Mouse (Mus musculus) retina, postnatal 1 day (tissue): ENCODE measurements around the gene Spire2.
A peak's percentile ranks its signal among the peaks of the same experiment; 100 is the strongest.
"Not testable (repeated sequence)": the region's sequence is repeated elsewhere in the genome, so short reads cannot be mapped to it uniquely, and the experiment has no call there.

ENCODE experiments used
- DNase-seq: peaks from one replicate; pipeline ENCODE4 v3.0.0-alpha.2; 2012

Gene Spire2

DNA sequence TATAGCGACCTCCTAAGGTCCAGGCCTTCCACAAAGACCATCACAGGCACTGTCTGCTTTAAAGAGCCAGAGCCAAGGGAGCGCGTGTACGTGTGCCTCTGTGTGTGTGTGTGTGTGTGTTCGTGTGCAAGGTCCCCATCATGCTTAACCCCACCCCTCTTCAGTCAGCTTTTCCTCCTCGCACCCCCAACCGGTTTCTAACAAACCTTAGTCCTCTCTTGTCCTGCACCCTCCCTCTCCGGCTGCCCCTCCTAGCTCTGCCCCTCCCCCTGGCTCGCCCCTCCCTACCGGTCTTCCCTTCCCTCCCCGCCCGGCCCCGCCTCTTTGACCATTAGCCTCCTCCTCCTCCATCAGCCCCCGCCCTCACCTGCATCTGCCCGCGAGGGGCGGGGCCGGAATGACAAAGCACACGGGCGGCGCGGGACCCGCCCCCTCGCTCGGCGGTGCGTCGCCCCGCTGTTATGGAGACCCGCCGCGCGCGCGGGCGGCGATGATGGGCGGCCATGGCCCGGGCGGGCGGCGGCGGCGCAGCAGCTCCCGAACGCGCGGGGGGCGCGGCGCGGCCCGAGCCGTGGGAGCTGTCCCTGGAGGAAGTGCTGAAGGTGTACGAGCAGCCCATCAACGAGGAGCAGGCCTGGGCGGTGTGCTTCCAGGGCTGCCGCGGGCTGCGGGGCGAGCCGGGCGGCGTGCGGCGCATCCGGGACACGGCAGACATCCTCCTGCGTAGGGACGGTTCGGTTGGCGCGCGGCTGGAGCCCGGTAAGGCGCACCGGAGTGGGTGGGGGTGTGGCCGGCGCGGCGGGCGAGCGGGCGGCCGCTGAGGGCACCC lies at the start of gene Spire2:
Gene Spire2 (plus strand): TSS at position 452 of the 829 bp plus-strand sequence.
- DNase-seq, result peak; percentile 92

DNA sequence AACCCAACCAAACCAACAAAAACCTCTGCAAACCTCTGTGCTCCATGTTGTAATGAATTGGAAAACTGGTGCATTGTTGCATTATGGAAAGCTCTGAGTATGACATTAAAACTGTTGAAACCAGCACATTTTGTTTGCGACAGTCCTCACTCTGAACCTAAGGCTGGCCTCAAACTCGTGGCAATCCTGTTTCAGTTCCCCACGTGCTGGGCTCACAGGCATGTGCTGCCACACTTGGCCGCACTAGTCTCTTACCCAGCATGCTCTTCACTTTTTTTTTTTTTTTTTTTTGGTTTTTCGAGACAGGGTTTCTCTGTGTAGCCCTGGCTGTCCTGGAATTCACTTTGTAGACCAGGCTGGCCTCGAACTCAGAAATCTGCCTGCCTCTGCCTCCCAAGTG lies 49.5 kb upstream of the Spire2 start:
- not testable (repeated sequence) for DNase-seq

DNA sequence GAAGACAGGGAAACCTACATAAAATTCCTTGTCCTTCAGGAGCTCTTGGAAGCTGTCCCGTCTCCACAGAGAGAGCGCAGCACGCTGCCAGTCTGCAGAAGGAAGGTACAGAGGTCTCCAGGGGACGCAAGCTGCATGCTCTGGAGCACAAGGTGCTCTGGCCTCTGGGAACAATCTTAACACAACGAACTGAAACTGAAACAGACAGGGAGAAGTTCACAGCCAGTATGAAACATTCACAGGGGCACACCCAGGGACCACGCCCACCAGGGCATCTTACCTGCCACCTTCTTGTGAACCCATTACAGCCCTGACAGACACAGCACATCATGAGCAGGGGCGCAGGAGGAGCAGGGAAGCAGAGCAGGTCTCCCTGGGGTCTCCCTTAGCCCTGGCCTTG lies 48.5 kb upstream of the Spire2 start:
- no peak for DNase-seq

DNA sequence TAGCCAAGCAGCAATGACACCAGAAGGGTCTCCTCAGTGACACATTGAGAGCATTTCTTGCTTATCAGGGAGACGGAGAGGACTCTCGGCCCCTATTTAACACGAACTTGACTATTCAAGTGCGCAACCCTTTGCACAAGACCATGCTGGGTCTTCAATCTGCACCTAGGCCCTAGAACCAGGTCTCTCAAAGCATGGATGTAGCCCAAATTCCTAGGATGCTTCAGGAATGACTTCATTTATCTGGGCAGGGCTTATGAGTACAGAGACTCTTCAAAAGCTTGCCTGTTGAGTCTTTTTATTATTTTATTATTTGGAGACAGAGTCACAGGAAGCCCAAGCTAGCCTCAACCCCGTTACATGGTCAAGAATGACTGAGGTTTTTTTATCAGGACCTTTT lies 48.0 kb upstream of the Spire2 start:
- DNase-seq, result no peak

DNA sequence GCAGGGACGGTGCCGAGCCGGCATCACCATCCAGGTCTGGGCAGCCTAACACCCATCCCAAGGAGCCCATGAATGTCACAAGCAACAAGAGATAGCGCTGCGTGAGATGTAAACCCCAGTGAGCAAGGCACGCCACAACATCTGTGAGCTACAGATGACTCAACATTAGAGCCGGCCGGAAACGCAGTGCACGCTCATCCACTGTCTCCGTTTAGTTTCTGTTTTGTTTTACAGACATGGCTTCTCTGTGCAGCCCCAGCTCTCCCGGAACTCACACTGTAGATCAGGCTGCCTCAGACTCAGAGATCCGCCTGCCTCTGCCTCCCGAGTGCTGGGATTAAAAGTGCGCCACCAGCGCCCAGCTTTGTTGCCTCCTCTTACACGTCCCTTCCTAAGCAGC lies 45.2 kb upstream of the Spire2 start:
- no peak for DNase-seq

DNA sequence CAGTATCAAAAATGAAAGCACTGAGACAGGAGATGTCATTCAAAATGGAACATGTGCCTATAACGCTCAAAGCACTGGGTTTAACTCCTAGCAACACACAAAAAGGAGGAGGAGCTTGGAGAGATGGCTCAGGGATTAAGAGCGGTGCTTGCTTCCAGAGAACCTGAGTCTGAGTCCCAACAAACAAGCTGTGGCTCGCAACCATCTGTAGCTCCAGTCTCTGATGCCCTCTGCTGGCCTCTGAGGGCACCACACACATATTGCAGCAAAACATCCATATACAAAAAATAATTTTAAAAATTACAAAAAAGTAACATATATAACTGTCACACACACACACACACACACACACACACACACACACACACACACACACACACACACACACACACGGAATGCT lies 42.3 kb upstream of the Spire2 start:
- peak; percentile 48 for DNase-seq

DNA sequence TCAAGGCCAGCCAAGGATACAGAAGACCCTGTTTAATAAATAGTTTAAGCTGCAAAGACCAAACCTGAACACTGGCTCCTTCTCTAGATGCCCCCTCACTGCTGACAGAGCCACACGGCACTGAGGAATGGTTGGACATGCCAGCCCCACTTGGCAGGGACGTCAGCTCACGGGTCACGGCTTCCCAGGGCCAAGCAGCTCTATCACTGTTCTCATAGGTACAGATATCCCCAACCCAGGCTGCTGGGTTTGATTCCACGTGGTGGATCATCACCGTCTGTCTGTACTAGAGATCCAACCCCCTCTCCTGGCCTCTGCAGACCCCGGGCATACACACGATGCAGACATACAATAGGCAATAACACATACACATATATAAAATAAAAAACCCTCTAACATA lies 41.8 kb upstream of the Spire2 start:
- no peak for DNase-seq

DNA sequence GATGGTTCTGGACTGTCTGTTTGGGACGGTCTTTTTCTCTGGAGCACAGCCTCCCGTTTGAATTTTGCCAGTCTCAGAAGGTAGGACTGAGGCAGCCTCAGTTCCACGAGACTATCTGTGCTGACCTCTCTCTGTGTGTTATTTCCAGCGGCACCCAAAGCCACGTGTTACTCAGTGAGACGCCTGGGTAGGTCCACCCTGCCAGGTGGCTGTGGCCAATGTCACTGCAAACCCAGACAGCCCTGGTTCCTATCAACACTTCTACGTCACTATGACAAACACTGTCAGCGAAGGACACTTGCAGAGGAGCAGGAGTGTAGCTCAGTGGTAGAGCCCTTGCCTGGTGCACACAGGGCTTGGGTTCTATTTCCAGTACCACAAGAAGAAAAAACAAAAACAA lies 40.8 kb upstream of the Spire2 start:
- no peak for DNase-seq

DNA sequence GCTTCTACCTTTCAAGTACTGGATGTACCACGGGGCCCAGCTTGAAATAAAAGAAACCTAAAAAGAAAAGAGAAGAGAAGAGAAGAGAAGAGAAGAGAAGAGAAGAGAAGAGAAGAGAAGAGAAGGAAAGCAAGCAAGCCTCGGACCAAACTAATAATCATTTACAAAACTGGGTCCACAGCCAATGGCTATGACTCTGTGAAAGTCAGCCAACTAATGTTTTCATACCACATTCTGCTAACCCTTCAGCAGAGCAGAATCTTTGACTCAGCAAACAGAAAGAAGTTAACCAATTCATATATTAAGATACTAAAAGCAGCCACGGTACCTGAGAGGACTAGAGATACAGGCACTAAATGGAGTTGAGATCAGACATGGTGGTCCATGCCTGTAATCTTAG lies 40.2 kb upstream of the Spire2 start:
- no peak for DNase-seq

DNA sequence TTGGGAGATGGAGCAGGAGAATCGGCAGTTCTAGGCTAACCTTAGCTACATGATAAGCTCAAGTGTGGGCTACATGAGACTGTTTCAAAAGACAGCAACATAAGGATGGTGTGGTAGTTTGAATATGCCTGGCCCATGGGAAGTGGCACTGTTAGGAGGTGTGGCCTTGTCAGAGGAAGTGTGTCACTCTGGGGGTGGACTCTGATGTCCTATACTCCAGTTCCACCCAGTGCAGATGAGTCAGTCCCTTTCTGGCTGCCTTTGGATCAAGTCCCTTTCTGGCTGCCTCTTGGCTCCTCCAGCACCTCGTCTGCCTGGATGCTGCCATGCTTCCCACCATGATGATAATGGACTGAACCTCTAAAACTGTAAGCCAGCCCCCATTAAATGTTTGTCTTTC lies 39.7 kb upstream of the Spire2 start:
- DNase-seq, result no peak

DNA sequence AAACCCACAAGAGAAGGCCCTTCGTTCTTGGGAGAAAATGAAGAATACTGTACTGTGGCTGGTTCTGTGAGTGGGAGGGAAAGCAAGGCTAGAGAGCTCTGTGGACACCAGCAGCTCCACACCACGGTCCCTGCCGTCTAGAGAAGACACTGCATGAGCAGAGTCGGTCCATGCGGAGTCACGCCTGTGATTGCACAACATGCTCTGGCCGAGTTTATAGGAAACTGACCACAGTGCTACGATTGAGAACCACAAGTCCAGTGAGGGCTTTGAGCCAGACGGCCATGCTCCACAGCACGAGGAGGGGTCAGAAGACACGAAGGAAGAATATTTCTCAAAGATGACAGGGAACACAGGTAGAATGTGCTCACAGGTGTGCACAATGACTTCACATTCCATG lies 34.2 kb upstream of the Spire2 start:
- no peak for DNase-seq

DNA sequence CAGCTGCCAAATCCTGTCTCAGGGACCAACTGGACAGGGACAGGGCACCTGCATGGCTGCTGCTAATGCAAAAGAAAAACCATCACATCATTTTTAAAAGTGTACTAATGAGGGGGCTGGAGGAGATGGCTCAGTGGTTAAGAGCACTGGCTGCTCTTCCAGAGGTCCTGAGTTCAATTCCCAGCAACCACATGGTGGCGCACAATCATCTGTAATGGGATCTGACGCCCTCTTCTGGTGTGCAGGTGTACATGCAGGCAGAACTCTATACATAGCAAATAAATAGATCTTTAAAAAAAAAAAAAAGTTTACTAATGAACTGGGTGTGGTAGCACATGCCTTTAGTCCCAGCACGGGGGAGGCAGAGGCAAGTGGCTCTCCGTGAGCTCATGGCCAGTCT lies 23.8 kb upstream of the Spire2 start:
- DNase-seq, result no peak

DNA sequence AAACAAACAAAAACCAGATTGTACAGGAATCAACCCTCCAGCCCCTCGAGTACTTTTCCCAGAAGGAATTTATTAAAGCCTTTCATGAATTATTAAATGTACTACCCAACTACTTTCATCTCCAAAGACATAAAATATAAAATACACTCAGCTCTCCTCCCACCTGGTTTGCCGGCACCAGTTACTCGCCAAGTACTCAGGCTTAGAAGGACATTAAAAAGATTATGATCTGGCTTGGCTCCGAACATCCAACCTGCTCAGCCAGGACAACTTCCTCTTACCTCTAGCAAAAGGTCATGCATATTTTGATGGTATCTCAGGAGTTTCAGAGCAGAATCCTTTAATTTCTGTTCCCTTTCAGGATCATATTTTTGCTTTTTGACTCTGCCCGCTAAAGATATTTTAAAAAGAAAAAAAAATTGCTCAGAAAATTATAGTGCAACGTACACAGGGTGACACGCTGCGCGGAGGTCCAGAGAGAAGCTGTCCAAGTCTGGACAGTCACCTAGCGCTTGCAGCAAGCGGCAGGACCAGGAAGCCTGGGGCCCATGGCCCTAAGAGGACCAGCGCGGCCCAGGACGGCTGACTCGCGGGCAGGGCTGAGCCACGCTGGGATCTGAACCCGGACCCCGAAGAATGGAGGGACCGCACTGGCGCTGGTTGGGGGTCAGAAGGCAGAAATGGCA lies 14.6 kb upstream of the Spire2 start:
- no peak for DNase-seq

DNA sequence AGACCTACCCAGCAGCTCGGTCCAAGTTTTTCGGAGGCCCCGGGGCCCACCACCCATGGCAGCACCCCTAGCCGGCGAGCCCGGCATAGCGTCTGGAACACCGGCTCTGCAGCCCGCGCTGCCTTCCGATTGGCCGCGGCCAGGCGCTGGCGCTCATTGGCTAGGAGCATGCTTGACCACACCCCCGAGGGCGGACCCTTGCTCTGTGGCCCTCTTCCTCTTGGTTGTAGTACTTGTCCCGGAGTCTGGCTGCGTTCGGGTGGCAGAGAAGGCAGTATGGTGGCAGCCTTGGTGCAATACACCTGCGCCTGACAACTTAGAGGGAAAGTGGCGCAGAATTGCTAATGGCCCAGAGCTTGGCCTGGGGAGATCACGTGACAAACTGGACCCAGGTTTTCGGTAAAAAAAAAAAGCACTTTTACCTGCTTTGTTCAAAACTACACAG lies 14.0 kb upstream of the Spire2 start, which contains the start of gene Fanca:
Gene Fanca (minus strand): TSS at position 110 of the 445 bp plus-strand sequence.
- peak; percentile 96 for DNase-seq

DNA sequence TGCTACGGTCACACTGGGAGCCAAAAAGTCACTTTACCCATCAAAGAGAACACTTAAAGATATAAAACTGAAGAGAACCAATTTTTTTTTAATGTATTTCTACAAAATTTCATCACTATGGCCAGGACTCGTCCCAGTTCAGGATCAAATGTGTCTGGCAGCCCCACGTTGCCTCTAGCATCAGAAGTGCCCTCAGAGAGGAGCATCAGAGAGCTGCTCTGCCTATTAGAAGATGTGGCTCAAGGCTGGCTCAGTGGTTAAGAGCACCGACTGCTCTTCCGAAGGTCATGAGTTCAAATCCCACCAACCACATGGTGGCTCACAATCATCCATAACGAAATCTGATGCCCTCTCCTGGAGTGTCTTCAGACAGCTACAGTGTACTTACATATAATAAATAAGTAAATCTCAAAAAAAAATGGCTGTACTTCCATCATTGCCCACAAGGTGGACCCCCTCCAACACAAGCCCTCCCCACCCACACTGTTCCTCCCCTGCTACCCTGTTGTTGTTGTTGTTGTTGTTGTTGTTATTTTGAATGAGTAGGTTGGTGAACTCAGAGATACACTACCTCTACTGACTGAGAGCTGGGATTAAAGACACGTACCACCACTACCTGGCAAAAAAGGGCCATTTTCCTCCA lies 12.9 kb upstream of the Spire2 start:
- DNase-seq, result peak; percentile 82

DNA sequence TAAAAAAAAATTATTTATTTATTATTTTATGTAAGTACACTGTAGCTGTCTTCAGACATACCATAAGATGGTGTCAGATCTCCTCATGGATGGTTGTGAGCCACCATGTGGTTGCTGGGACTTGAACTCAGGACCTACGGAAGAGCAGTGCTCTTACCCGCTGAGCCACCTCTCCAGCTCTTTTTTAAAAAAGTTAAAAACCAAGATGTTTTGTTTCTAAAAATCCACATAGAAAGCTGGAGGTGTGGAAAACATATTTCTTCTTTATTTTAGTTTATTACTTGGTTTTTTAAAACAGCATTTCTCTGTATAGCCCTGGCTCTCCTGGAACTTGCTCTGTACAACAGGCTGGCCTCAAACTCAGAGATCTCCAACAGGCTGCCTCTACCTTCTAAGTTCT lies 4.0 kb upstream of the Spire2 start:
- no peak for DNase-seq

DNA sequence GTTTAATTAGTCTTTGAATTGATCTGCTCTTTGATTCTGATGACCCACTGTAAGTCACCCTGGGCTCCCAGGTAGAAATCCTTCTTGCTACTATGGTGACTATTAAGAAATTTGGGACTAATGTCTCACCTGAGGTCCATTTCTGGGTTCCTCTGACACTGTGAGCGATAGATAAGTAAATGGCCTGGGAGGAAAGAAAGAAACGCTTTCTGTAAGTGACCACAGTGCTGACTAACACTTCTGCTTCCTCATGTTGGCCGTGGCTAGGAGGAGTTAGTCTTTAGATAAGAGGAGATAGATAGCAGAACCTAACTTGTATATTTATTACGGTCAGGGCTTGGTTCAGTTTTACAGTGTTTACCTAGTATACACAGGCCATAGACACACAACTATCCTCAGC lies 3.2 kb upstream of the Spire2 start:
- DNase-seq, result no peak

DNA sequence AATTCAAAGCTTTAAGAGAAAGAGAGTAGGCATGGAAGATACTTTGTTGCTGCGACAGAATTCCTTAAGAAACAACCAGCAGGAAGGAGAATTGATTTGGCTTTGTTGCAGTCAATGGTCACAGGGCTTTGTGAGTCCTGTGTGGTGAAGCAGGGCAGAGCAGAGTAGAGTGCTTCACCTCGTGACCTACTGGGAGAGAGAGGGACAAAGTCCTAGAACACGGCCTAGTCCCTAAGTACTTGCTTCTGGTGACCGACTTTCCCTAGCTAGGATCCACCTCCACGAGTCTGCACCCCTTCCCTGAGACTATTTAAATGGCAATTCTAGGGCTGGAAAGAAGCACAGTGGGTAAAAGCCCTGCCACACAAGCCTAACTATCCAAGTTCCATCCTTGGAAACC lies 2.6 kb upstream of the Spire2 start:
- DNase-seq, result no peak

DNA sequence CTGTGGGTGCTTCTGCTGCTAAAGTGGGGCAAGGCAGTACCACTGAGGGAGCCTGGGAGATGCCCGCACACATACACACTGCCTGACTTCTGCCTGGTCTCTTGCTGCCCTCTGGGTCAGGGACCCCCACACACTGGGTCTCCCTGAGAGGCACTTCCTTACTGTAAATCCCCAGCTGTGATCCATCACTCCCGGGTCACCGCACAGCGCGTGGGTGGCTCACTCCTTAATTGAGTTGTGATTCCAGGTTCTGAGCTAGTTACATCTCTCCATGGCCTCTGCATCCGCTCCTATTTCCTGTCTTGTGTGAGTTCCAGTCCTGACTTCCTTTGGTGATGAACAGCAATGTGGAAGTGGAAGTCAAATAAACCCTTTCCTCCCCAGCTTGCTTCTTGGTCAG lies 1.8 kb upstream of the Spire2 start:
- DNase-seq, result peak; percentile 36

DNA sequence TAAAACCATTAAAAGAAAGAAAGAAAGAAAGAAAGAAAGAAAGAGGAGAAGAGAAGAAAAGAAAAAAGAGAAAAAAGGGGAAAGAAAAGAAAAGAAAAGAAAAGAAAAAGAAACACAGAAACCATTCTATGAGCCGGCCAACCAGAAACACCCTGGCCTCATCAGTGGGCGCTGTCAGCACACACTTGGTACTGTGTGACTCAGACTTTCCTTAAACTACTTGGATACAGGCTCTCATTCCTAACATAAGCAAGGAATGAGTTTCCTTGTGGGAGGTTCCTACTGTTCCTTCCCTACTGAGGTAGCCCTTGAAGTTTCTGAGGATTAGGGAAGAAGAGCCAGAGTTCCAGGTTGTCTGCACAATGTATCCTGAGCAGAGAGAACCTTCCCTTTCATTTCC lies 1.2 kb upstream of the Spire2 start:
- no peak for DNase-seq

DNA sequence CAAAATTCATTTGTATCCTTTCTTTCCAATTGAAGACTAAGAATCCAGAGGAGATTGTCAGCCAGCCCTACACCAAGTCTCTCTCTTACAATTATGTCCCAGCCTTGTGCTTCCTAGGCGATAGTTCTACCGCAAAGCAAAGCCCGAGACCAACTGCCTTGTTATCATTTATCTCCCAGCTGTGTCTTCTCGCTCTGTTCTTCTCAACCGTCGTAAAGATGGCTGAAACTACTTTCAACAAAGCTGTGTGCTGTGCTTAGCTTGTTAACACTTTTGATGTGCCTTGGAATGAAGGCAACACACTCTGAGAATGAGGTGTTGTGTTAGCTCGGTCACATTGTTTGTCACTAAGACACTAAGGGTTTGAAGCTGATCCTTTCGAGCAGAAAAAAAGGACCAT lies 703 bp upstream of the Spire2 start:
- DNase-seq, result no peak

DNA sequence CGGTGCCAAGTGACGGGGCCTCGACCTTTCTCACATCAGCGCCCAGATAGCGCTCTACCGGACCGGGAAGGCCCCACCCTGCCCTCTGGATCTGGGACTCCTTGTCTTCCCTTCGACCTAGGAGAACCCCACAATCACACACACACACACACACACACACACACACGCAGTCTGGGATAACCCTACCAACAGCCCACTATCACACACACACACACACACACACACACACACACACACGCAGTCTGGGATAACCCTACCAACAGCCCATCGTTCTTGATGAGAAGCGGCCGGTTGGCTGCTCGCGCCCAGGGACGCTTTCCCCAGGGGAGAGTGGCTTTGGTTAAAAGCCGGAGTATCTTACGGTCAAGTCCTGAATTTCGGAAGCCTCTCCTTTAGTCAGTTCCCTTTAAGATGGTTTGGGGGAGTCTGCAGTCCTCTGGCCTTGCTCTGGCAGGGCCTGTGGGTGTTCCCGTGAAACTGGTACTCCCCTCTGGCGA lies 626 bp downstream of the Spire2 start:
- peak; percentile 45 for DNase-seq

DNA sequence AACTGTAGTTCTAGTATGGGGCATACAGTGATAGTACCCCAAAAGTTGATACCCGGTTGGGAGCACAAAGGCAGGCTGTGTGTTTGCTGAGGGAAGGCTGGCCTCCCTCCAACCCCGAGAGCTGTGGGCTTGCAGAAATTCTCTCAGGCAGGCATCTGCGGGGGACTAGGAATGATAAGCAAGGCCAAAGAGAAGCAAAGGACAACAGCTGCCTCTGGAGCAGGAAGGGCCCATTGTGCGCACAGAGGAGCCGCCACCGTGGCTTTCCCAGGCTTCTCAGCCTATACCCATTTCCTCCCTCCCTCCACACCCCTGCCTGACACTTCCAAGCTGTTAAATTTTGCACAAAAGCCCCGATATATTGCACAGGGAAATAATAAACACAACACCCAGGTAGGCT lies 1.4 kb downstream of the Spire2 start:
- no peak for DNase-seq

DNA sequence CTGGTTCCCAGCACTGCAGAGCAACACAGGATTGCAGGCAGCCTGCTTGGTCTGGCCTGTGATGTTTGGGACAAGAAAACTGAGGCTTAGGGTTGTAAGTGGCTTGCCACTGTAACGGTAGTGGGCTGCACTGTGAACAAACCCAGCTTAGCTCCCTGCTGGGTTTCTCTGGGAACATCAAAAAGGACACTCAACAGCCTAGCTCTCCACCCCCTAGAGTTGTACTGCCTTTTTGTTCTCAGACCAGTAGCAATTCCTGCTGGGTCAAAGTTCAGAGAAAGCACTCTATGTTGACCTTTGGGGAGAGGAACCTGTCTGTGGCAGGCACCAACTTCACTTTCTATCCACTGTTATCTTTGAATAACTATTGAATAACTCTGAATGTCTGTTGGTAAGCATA lies 2.0 kb downstream of the Spire2 start:
- DNase-seq, result no peak
